Mouse (Mus musculus) right cerebral cortex, postnatal 10 days (tissue): ENCODE measurements around the gene Gm21721.
"Not testable (repeated sequence)": the region's sequence is repeated elsewhere in the genome, so short reads cannot be mapped to it uniquely, and the experiment has no call there.

ENCODE experiments used
- DNase-seq, 2 experiments: peaks; one replicate each; pipeline ENCODE4 v3.0.0; 2021; ENCODE audit warnings: low spot score in 2 of 2

The Gm21721 gene

DNA sequence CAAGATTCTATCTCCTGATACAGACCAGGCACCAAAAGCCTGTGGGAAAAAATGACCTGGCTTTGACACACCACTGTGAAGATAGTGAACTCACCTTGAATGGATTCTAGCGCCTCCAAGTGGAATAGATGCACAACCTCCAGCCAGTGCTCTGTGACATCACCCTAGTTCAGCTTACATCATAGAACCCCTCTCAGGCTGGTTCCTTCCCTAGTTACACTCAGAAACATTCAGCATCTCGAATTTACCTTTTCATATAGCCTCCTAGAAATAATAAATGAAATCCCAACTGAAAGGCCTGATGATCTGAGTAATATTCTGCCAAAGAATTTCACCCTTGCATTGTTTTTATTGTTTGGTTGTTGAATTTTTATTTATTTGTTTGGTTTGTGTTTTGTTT lies at the start of gene Gm21721:
Gene Gm21721, minus strand, starts transcription at position 101 of the 400 bp plus-strand sequence.
- not testable (repeated sequence) for DNase-seq
